Mouse (Mus musculus) right cerebral cortex, adult 2 months (tissue): Measurements from ENCODE around the gene Il22ra1.
"Not testable (repeated sequence)": the region's sequence is repeated elsewhere in the genome, so short reads cannot be mapped to it uniquely, and the experiment has no call there.

Experiments used
- DNase-seq, 2 experiments: peaks; one replicate each; pipeline ENCODE4 v3.0.0; 2021 to 2022; ENCODE audit warnings: low spot score in 2 of 2

Gene Il22ra1

GRCm38 (mm10) chr4:135727817-135728216, at the start of gene Il22ra1:
Il22ra1 (plus strand) TSS chr4:135728172.
- DNase-seq = no peak

DNA sequence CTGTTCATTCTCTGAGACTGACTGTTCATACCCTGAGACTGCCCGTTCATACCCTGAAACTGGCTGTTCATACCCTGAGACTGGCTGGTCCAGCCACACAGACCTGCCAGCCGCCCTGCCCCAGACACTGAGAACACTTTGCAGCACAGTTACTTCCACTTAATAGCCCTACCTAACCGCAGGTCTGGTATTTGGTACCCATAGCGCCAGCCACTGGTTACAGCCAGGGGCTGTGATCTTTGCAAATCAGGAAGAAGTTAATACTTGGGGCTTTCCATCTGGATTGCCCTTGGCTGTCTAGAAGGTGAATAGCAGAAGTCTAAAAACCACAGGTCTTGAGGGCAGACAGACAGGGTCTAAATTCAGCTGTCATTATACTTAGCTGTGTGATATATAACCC, 48.7 kb upstream of the Il22ra1 start:
- DNase-seq = no peak

- no peak for DNase-seq
These were observed 46.2 kb upstream of the Il22ra1 start for GRCm38 (mm10) chr4:135681789-135682188.

DNA sequence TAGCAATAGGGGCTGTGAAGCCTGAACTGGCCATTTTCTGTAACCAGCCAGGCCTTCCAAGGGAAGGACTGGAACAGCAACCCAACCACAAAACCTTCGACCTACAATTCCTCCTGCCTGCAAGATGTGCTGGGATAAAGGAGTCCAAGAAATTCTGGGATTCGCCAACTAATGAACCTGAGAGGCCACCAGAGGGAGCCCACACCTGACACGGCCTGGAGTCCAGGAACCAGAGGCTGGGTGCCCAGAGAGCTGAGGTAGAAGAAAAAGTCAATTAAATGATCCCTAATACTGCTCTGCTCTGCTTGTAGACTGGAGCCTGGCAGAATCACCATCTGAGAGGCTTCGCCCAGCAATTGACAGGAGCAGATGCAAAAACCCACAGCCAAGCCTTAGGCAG, 44.4 kb upstream of the Il22ra1 start:
- DNase-seq = peak; percentile 20 to 23

DNA sequence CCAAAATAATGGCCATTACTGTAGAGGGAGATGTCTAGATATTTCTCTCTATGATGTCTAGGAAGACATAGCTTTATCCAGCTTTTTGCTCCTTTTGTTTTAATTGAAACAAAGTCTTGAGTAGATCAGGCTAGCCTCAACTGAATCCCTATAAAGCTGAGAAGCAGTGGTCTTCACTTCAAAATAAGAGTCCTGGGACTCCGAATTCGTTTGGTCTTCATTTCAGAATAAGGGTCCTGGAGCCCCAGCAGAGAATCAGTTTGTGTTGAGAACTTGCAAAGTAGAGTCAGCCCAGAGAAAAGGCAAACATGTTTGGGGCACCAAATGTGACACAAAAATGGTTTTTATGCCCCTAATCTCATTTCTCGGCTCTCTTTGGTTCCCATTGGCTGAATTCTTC, 43.2 kb upstream of the Il22ra1 start:
- no peak for DNase-seq

DNA sequence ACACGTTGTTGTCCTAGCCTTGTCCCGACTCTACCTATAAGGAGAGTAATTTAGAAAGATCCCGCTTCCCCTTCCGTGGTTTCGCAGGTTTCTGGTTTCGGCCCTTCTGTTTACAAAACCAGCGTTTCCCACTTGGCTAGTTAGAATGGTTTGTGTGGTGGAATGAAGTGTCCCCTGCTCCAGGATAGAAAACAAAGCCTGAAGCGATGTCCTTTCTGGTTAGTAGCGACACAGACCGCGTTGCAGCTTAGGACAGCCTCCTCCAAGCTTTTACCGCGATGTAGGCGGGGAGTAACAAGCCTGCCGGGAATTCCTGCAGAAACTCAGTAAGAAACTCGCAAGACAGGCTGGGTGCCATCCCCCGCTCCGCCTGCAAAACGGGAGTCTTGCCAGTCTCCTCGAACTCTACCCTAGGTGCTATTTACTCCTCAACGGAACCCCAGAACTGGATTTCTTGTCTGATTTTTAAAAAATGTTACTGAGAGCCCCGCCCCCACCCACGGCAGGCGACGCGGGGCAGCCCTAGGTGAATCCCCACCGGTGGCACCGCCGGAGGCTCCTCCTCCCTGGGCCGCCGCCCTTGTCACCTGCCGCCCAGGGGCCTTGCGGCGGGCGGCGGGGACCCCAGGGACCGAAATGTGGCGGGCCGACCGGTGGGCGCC, 41.9 kb upstream of the Il22ra1 start, which contains the start of gene Ifnlr1:
Ifnlr1 (plus strand) TSS at position 382 of the 662 bp plus-strand sequence.
- peak; percentile 64 to 66 for DNase-seq

DNA sequence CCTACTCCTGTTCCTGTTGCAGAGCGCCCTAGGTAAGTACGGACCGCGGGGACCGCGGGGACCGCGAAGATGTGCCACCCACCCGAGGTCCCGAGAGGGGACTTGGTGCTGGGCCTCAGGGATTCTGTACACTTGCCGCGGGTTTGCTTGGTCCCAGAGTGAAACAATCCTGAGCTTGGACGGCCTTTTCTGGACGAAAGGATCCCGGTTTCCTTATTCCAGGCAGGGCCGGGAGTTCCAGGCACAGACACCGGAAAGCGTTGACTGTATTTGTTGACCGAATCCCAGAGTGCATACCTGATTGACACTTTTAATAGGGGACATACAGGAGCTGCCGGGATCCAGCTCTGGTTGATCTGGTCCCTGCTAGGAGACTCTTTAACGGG, 41.4 kb upstream of the Il22ra1 start:
- DNase-seq = no peak

DNA sequence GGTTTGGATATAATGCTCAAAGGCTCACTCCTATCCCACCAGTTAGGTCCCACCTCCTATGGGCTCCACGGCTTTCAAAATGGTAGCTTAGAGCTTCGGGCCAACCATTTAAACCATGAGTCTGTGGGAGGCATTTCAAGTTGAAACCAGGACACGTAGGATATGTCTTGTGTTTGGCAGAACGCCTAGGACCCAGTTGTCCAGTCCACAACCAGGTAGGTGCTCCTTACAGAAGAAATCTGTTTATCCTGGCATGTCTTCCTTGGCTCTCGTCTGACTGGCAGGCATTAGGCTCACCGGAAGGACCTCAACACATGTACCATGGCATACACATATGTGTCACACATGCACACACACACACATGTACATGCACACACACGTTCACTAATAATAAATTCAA, 38.2 kb upstream of the Il22ra1 start:
- no peak for DNase-seq

- no peak for DNase-seq
These were observed 37.7 kb upstream of the Il22ra1 start for GRCm38 (mm10) chr4:135690241-135690640.

- no peak for DNase-seq
These were observed 35.1 kb upstream of the Il22ra1 start for GRCm38 (mm10) chr4:135692916-135693315.

DNA sequence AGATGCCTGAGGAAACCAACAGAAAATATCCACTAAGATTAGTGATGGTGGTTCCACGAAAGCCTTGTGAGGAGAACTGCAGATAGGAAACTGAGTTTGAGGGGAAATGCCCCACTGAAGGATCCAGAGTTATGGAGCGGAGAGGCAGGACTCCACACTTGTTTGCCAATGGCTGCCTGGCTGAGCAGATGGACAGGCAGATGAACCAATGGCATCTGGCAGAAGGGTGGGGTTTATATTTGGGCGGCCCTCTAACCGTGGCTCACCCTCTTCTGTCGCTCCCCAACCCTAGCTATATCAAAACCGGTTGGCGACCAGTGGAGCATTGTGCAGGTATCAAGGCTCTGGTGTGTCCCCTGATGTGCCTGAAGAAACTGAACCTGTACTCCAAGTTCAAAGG, 29.5 kb upstream of the Il22ra1 start:
- no peak for DNase-seq

GRCm38 (mm10) chr4:135703497-135703896, 24.5 kb upstream of the Il22ra1 start:
- no peak for DNase-seq

- no peak for DNase-seq
These were observed 24.0 kb upstream of the Il22ra1 start for GRCm38 (mm10) chr4:135704016-135704415.

DNA sequence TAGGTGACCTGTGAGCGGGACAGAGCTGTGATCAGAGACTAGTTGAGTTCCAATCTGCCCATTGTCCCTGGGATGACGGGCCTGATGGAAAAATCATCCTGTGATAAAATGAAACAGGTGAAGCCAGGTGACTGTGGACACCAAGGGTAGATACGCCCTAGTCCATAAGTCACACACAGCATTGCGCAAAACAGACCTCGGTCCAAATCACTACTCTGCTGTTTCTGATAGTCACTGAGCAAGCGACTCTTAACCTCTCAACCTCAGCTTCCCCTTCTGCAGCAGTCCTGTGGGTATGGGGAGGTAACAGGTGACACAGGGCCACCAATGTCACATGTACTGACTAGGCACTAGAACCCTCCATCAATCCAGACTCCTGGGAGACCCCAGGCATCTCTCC, 21.9 kb upstream of the Il22ra1 start:
- no peak for DNase-seq

GRCm38 (mm10) chr4:135709072-135709564, 18.9 kb upstream of the Il22ra1 start:
- DNase-seq = peak; percentile 72 to 75

DNA sequence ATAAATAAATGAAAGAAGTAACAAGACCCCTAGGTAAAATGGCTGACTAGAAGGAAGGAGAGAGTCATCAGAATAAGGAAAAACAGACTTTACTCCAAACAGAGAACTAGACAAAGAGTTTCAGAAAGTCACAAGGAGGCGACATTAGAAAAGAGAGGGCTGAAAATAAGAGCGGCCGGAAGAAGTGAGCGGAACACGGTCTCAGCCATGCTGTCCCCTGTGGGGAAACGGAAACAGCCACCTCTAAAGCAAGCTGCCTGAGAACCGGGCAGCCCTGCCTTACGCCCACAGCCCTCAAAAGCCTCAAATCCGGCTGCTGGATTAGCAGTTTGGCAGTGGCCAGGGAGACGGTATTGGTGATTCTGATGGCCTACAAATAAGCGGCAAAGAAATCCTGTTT, 18.4 kb upstream of the Il22ra1 start:
- no peak for DNase-seq

DNA sequence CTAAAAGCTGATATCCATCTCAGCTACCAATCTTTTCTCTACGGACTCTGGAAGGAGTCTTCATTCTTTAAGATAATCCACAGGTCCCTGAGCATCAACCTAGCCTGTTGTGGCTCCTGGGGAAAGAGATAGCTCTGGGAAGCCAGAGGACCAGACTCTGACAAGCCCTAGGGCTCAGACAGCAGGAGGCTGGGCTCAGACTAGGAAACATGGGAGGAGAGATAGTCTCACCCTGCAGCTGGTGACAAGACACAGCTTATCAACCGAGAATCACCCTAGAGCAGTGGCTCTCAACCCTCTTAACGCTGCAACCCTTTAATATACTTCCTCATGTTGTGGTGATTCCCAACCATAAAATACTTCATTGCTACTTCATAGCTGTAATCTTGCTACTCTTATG, 17.6 kb upstream of the Il22ra1 start:
- no peak for DNase-seq

DNA sequence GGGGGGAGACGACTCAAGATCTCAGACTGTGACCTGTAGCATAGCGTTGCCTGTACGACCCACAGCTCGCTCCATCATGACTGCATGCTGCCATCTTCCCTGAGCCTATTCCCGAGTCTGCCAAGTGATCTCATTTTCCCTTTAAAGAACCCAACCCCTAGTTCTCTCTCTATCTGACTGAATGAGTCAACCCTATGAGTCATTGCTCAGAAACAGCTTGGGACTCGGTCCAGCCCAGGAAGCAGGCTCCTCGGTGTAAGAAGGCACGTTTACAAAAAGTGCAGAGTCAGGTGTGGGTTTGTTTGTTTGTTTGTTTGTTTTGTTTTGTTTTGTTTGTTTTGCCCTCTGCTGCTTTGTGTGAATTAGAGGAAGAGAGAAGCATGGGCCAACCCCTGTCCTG, 13.2 kb upstream of the Il22ra1 start:
- peak; percentile 56 to 64 for DNase-seq

DNA sequence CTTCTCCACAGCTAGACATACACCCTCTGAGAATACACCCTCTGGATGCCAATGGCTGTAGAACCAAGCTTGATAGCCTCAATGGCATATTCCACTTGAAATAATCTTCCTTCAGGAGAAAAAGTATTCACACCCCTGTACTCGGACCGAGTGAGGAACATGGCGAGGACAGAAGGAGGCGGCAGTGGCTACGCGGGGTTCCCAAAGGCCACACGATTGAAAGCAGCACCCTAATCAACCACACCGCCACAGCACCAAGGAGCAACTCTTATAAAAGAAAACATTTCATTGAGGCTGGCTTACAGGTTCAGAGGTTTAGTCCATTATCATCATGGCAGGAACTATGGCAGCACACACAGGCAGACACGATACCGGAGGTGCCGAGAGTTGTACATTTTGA, 11.5 kb upstream of the Il22ra1 start:
- DNase-seq = not testable (repeated sequence)

- DNase-seq = no peak
These were observed 5.3 kb upstream of the Il22ra1 start for GRCm38 (mm10) chr4:135722540-135723290.

GRCm38 (mm10) chr4:135726416-135726815, 1.6 kb upstream of the Il22ra1 start:
- no peak for DNase-seq

GRCm38 (mm10) chr4:135730204-135730603, 2.2 kb downstream of the Il22ra1 start:
- peak; percentile 11 to 28 for DNase-seq

GRCm38 (mm10) chr4:135730951-135731350, 3.0 kb downstream of the Il22ra1 start:
- no peak for DNase-seq
